Mouse (Mus musculus) activated CD4-positive, CD25-positive, alpha-beta regulatory T cell, adult 4 months (primary cell): Measurements from ENCODE around the gene Fam228b. TPM values are rescaled to one million over a fixed set of nuclear protein-coding genes. Genes with fewer than 3 reads are reported as not detected.
"Not testable (repeated sequence)": the region's sequence is repeated elsewhere in the genome, so short reads cannot be mapped to it uniquely, and the experiment has no call there.

Experiments used
- ATAC-seq: one replicate; pipeline ENCODE4 v1.8.0; 2017
- polyA plus RNA-seq, 2 experiments: library from polyadenylated mRNA; unstranded; fragments of 100-300 nt; shearing (Covaris generic); gene quantifications; one replicate each; pipeline ENCODE4 v1.2.1; 2017

The Fam228b gene
- polyA plus RNA-seq = not detected

- peak; percentile 99 for ATAC-seq
Observed at GRCm38 (mm10) chr12:4768492-4769332, at the start of gene Fam228b, which contains the start of gene Pfn4. TSS of gene Fam228b (minus strand) at chr12:4769267. TSS of gene Pfn4 (plus strand) at chr12:4769022.

- ATAC-seq = peak; percentile 96
Observed at GRCm38 (mm10) chr12:4817361-4818101, 48.5 kb upstream of the Fam228b start, which contains the start of gene Sf3b6. TSS of gene Sf3b6 (plus strand) at chr12:4817544.

GRCm38 (mm10) chr12:4816680-4817360, 47.8 kb upstream of the Fam228b start:
- ATAC-seq = peak; percentile 18

- ATAC-seq = no peak
Observed at GRCm38 (mm10) chr12:4813636-4814035, 44.6 kb upstream of the Fam228b start.

- ATAC-seq = no peak
Observed at GRCm38 (mm10) chr12:4811705-4812104, 42.6 kb upstream of the Fam228b start.

GRCm38 (mm10) chr12:4811036-4811435, 42.0 kb upstream of the Fam228b start:
- no peak for ATAC-seq

GRCm38 (mm10) chr12:4797471-4797870, 28.4 kb upstream of the Fam228b start:
- not testable (repeated sequence) for ATAC-seq

- no peak for ATAC-seq
Observed at GRCm38 (mm10) chr12:4793718-4794117, 24.7 kb upstream of the Fam228b start.

- not testable (repeated sequence) for ATAC-seq
Observed at GRCm38 (mm10) chr12:4788128-4788527, 19.1 kb upstream of the Fam228b start.

GRCm38 (mm10) chr12:4784466-4784865, 15.4 kb upstream of the Fam228b start:
- ATAC-seq = no peak

GRCm38 (mm10) chr12:4783598-4783997, 14.5 kb upstream of the Fam228b start:
- ATAC-seq = no peak

GRCm38 (mm10) chr12:4781725-4782404, 12.8 kb upstream of the Fam228b start:
- not testable (repeated sequence) for ATAC-seq

GRCm38 (mm10) chr12:4781270-4781669, 12.2 kb upstream of the Fam228b start:
- ATAC-seq = no peak

GRCm38 (mm10) chr12:4780245-4780644, 11.2 kb upstream of the Fam228b start:
- ATAC-seq = no peak

GRCm38 (mm10) chr12:4777734-4778133, 8.7 kb upstream of the Fam228b start:
- ATAC-seq = no peak

- ATAC-seq = no peak
Observed at GRCm38 (mm10) chr12:4775588-4775949, 6.5 kb upstream of the Fam228b start.

- no peak for ATAC-seq
Observed at GRCm38 (mm10) chr12:4774895-4775587, 6.0 kb upstream of the Fam228b start.

GRCm38 (mm10) chr12:4769333-4769723, 261 bp upstream of the Fam228b start:
- ATAC-seq = peak; percentile 12

- ATAC-seq = no peak
Observed at GRCm38 (mm10) chr12:4757060-4757459, 12.0 kb downstream of the Fam228b start.

GRCm38 (mm10) chr12:4754451-4754850, 14.6 kb downstream of the Fam228b start:
- not testable (repeated sequence) for ATAC-seq

GRCm38 (mm10) chr12:4744486-4744885, 24.6 kb downstream of the Fam228b start:
- ATAC-seq = no peak

GRCm38 (mm10) chr12:4742183-4742582, 26.9 kb downstream of the Fam228b start:
- ATAC-seq = no peak
